Mouse (Mus musculus) monocyte, adult 2 months (primary cell): ENCODE data around the gene Rab7b.

Source experiments
- DNase-seq, 2 experiments: peaks; one replicate each; pipeline ENCODE4 v3.0.0; 2022; ENCODE audit warnings: low spot score in 2 of 2, low read depth in 1 of 2

The Rab7b gene

DNA sequence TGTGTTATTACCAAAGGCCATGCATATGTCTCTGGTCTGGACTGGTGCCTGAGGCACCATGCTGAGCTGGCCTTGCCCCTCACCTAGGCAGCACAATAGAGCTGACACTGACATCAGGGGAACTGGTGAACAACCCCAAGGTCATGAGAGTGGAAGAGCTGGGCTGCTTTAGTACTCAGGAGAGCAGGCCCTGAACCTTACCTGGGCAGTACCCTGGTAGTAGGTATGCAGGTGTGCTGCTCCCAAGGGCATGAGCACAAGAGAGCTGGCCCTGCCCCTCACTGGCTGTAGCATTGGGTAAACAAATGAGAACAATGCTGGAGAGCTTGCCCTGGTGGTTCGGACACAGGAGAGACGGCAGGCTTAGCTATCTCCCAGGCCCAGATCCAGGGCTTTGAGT lies 6.8 kb downstream of the Rab7b start:
- no peak for DNase-seq

DNA sequence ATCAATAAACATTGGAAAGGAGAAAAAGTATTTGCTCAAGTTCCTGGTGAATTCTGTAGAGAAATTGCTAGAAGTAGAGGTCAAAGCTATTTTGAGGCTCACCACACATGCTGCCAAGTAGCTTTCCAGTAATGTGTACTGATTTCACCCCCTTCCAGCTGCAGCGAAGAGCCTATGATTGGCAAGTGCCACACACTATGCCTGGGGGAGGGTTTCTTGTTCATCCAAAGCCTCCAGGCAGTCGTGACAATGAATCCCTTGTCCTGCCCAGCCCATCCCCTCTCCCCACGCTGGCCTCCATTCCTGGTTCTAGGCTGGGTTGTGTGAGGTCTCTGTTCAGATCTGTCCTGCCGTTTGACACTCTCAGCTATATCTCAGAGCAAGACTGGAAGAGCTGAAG lies 7.8 kb downstream of the Rab7b start:
- no peak for DNase-seq

DNA sequence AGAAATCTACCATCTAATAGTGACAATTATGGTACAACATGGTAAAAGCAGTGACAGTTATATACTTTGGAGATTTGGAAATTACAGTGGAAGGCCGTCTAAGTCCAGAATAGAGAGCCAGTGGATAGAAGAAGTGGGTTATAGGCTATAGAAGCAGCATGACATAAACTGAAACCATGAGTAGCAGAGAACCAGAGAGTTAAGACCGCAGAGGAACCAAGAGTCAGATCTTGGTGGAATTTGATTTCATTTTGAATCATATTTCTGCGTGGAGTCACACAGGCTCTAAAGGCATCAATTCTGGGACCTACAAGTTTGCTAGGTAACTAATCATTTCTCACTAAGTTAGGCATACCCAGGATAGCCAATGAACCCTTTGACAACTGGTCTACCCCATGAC lies 10.3 kb downstream of the Rab7b start:
- no peak for DNase-seq

DNA sequence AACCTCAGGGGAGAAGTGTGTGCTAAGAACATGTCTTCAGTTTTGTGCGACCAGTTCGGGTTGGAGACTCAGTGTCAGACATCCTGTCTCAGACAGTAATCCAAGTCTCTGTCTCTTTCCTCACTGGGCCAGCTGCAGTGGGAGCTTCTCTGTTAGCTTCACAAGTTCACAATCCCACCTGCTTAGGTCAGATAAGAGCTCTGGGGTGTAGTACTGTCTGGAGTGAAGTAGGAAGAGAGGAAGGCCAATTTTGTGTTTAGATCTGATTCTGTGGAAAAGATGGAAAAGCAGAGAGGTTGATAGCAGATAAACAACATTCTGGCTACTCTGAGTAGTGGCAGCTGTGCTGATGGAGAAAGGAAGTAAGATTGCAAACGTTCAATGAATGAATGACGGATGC lies 11.1 kb downstream of the Rab7b start:
- no peak for DNase-seq

DNA sequence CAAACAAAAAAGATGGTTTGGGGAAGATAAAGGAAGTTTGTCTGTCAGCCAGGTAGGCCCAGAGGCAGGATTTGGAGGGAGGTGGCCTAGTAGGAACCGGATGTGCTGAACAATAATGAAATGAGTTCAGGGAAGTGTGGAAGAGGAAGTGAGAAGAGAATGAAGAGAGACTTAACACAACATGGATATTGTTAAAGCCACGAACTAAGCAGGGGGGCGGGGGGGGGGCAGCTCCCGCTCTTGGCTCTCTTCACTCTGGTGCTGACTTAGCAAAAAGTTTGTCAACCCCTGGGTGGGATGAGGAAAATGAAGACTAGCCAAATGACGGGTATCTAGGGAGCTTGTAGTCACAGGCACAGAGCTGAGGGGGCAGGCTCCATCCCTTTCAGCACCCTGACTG lies 12.0 kb downstream of the Rab7b start:
- no peak for DNase-seq

DNA sequence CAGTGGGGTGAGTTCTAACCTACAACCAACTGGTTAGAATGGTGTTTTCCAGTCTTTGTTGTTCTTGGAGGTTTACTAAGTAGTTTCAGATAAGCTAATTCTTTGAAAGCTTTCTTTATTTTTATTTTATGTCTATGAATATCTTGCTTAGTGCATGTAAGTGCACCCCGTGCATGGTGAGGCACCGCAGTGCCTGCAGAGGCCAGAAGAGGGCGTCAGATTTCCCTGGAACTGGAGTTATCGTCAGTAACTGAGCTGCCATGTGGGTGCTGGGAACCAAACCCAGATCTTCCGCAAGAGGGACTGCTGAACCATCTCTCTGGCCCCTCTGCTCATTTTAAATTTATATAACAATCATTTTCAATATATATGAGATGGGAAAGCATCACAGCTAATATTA lies 12.9 kb downstream of the Rab7b start:
- DNase-seq, result no peak

DNA sequence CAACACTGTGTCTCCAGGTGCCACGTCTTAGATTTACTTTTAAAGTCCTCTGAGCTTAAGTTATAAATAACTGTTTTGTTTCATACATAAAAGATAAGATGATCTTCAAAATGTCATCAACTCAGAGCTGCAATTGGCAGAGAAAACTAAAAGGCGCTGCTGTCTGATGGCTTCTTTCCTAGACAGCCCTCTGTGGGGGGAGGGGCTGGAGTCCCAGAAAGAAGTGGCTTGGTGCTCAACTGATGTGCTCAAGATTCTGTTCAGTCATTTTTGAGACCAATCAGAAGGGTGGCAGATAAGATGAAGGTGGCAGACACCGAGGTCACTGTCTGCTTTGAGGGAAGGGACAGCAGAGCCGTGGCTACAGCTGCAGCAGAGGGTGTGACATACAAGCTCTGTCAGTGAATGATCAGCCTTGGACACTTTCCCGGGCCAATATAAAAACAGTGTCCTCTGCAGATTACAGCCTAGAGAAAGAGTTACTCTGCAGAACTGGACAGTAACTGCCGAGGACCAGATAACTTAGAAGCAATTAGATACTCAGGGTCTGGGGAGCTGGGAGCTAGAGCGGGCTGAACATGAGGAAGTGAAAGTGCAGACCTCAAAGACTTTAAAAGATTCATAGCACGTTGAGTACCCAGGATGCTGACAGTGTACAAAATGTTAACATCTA lies 13.7 kb downstream of the Rab7b start:
- DNase-seq, result no peak

DNA sequence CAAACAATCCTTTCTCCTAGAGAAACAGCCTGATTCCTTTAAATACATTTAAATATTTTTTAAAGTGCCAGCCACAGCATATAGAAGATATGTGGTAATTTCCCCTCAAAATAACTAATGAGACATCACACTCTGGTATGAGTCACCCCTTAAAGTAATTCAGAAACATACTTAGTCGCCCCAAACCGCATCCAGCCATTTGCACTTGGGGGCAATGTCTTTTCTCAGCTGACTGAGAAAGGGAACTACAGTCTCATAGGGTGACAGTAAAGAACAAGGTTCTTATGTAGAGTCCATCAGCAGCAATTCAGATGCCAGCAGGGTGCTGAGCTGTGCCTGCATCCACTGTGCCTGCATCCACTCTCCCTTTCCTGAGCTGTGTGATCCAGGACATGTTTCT lies 15.0 kb downstream of the Rab7b start:
- DNase-seq, result no peak

DNA sequence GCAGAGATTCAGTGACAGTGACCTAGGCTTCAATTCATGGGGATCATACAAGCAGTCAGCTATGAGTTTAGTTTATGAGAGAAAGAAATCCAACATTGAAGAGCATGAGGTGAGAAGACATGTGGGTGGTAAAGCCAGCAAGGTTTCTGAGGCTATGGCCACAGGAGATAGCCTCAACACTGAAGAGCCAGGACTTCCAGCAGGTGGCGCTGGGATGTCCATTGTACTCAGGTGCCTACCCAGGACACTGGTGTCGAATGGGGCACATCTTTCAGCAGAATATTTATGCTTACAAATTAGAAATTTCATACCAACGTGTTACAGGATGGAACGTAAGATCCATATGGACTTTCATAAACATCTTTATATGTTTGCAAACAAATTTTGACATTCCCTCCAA lies 19.8 kb downstream of the Rab7b start:
- DNase-seq, result no peak

DNA sequence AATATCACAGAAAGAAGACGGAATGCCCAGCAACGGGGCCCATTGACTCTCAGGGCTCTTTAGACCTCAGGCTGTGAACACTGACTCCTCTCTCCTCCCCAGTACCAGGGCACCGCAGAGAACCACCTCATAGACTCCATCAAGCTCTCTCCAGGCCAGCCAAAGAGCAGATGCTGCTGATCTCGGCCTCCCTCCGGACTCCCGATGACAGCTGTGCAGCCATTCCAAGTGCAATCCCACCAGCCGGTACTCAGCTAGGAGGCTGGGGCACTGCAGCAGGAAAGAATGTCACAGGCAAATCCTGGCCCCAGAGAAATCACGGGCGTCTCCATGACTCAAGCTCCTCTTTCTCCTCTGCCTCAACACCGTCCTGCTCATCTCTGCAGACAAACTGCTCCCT lies 23.0 kb downstream of the Rab7b start:
- no peak for DNase-seq

DNA sequence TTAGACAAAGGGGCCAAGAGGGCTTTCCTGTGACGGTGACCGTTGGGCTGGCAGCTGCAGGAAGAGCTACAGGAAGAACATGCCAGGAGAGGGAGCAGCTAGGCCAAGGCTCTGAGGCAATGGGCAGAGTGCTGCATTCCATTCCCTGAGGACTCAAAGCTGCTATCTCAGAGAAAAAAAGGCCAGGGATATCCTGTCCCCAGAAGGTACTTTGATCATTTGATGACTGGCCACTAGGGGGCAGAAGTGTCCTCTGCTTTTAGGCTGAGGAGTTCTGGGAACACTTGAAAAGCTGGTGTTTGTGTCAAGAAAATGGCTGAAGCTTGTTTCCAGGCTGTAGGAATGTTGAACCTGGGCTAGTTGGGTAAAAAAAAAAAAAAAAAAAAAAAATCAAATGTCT lies 23.9 kb downstream of the Rab7b start:
- DNase-seq, result peak in 1 of 2 experiments; percentile 53

DNA sequence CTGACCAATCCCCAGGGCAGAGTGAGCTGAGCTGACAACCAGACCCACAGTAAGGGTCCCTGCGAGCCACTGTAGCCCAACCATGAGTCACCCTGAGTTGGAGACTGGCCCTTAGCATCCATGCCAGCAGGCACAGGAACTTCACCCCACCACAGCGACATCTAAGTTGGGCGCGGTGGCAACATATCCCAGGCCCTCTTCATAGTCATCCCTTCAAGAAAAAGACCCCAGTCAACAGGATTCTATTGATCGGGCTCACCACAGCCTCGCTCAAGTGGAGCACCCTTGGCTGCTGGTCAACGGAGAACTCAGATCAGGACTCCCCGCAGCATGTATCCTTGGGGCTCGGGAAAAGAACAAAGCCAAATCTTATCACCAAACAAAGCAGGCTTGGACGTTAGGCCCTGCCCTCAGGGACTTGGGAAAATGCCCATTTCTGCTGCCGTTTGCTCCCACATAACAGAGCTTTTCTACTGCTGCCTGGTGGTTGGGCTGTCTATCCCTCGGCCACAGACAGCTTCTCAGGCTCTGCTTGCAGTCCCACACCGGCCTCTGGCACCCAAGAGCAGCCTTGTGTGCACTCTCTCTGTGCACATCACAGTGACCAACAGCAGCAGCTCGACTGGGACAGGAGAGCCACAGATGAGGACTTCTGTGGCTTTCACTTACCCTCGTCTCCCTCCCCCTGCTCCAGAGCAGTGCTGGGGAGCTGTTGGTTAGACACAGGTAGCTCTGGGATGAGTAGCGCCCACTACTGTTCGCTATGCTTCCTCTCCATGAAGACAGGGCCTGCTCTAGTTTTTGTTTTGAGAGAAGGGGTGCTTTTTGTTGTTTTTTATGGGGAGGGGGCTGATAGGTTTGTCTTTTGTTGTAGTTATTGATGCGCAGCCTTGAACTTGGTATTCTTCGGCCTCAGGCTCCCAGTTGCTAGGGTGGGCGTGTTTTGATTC lies 26.2 kb downstream of the Rab7b start:
- DNase-seq, result no peak

DNA sequence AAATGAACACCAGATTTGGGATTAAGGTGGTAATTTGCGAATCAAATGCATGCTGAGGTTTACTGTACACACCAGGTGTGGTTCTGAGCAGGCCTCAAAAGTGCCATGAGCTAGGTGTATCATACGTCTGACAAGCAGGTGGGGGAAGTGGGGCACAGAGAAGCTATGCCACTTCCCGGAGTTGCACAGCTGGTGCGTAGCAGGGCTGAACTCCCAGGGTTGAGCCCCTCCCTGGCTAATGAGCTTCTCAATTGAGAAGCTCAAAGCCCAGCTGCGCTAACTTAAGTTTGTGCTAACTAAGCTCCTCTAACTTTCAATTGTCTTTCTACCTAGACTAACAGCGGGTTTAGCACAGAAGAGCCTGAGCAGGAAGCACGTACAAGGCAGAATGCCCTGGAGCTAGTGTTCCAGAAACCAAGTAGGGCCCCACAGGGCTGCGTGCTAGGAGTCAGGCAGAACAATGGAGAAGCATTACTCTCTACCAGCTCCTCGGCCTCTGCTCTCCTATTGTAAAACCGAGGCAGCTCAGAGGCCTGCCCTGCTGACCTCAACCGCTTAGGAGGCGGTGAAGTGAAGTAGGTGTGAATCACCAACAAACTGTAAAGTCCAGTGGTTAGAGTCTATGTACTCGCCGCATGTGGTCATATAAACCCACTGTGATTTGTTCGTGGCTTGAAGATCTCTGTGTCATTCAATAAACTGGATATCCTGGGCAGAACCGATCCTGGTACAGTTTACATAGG lies 30.6 kb downstream of the Rab7b start:
- no peak for DNase-seq

DNA sequence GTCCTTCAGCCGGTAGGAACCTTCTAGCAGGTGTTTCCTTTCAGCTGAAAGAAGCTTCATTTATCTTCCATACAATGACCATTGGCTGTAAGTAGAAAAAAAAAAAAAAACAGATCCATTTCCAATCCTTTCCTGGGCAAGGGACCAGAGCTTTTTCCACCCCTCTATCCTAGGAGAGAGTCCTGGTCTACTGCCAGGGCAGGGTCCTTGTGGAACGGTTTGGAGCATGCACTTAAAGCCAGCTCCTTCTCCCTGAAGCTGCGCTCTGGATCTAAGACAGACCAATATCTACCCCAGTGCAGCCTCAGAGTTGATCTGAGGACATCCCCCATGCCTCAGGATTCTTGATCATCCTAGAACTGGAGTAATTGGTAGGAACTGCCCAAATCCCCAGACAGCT lies 33.5 kb downstream of the Rab7b start:
- DNase-seq, result no peak

DNA sequence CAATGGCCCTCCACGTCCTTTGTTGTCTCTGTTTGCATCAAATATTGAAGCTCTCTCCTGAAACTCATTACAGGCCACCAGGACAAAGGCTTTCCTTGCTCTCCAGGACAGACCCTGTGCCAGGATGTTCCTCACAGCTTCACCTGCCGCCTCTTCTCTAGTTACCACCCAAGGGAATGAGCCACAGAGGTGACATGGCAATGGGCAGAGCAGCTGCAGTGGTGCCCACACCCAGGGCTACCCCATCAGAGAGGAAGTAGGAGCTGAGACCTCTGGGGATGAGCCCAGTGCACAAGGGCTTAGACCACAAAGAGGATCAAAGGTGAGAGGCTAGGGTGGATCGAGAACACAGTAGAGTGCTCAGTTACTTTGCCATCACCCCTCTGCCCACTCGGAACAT lies 35.1 kb downstream of the Rab7b start:
- no peak for DNase-seq

DNA sequence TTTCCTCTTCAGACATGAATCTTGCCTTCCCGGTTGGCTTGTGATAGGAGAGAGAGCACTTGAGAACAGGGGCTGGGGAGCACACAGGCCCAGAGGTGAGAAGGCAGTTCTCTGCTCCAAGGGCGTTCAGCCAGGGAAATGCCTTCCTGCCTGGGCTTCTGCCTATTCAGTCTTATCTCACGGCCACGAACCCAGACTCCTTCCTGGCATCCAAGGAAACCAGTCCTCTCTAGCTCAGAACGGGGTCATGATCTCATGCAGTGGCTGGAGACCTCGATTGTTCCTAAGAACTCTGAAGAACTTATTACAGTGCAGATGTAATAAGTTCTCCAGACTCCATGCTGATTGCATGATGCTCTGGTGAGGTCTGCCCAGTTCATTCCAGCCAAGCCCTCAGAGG lies 38.1 kb downstream of the Rab7b start:
- no peak for DNase-seq

DNA sequence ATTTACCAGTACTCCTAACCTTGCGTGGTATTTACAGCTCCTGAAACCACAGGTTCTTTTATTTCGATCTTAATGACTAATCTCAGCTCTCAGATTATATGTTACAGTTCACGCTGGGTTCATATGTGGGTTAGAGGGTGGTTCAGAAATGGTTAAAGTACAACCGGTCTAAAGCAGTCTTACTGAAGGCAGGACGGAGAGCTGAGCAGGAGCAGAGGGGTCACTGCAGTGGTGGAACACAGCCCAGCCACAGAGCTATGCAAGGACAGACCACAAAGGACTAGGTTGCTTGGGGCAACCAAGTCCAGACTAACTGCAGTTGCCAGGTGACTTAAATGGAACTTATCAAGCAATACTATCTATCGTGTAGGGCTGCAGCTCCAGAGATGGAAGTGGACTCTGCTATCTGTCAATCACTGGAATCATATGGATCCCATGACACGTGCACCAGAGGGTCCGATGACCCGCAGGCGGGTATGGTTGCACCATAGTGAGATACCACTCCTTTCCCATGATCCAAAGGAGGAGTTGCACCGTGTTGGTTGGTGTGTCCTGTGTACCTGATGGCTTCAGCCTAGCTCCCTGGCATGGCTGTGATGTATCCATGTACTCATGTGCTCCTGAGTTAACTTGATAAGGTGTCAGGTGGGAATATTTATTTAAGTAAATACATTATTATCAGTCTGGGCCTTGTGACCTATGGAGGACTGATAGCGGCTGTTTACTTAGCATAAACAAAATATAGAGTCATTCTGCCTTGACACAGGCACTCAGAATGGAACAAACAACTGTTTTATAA lies 42.3 kb downstream of the Rab7b start:
- DNase-seq, result no peak

DNA sequence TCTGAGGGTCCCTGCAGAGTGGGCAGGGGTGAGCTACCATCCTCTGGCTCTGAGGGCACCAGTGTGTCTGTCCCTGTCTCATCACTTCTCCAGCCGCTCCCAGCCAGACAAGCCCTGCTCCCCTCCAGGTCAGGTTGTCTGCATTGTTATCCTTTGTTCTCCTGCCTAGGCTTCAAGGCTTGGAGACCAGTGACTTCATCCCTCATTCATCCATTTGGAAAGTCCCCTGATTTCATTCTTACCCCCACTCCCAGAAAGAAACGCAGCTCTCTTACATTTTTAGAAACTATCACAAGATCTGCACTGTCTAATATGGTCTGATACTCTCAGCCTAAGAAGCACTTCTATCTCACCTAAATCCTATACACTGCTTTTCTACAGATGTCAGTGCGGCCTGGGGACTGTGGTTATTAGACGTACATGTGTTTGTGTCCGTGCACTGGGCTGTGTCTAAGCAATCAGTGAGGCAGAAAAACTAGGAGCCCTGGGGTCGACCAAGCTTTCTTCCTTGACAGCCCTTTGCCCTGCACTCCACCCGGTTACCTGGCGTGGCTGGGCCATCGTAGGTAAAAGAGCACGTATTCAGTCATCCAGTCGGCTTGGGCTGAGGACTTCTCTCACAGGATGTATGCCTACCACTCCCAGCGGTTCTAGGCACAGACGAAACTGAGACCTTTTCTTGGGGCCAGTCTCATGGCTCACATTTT lies 45.1 kb downstream of the Rab7b start:
- no peak for DNase-seq

DNA sequence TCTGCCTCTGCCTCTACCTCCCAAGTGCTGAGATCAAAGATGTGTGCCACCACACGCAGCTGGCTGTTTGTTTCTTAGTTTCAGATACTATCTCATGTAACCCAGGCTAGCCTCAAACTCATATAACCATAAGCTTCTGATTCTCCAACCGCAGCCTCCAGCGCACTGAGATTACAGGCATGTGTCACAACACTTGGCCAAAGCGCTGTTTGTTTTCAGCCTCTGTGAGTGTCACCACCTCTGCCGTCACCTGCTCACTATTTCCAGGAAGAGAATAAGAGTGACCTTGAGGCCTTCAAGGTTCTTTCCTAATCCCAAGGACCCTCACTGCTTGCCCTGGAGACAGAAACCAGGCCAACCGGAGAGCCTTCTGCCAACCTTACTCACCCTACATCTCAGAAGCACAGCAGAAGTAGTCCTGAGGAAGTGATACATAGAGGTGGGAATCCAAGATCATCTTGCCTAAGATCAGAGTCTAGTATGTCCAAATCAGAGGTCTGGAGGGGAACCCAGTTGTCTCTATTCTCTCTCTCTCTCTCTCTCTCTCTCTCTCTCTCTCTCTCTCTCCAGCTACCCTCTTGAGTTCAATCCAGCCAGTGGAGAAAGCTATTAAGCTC lies 46.3 kb downstream of the Rab7b start:
- DNase-seq, result no peak

DNA sequence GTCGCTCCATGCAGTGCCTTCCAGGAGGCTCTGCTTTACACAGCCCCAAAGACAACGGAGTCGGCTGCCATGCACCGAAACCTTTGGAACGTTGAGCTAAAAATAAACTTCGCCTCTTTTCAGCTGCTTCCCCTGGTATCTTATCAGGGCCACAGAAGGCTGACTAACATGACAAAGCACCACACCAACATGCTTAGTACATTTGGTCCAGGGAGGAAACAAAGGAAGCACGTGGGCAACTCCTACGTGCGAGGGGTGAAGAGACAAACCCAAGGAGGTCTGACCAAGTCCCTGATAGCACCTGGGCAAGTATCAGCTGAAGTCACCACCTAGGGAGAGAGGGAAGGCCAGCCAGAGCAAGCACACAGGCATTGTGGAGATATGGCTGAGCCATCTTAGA lies 48.0 kb downstream of the Rab7b start:
- DNase-seq, result no peak
